22 mouse cellular contexts compared by ENCODE assay signal in the genomic region with DNA sequence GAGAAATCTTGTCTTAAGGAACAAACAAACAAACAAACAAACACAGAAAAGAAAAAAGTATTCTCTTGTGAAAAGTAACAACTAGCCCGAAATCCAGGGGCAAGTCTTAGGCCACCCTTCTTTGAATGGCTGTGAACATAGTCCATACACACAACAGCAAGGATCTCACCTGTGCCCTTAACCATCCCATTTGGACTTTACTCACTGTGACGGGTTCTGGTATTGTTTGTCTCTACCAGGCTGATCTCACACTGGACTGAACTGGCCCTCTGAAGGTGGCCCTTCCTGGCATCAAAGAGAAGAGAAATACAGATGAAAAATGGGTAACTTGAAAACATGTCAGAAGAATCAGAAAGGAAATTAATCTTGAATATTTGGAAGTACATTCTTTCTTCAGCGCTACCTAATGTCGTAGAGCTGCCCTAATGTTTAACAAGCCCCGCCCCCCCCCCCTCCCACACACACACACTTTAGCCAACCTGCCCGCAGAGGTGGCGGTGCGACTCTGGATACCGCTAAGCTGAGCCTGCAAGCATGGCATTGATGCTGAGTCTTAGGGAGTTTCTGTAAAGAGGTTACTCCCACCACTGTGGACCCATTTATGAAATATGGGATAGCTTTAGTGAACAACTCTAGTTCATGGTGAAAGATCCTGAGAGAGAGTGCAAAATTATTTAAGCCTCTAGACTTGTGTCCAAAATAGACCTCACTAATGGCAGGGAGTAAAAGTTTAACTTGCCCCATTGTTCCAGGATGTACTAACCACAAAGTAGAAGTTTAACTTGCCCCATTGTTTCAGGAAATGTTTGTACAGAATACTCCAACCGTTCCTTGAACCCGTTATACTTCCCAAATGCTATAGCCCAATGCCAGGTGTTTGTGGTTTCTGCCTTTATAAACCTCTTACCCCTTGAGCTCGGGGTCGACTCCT. TPM values are rescaled to one million over a fixed set of nuclear protein-coding genes. Genes with fewer than 3 reads are reported as not detected.
DNase-seq lines count a peak whose midpoint lies in the region; ATAC-seq and TF ChIP-seq lines count a peak whose summit lies in the region.
"Had no signal": no experiment of that assay in that cellular context is flagged by ENCODE, and none has a peak within 500 bp of the region (broad histone marks: within the 10 kb centered on the region; RNA-seq: fewer than 3 reads in every experiment).

No protein-coding gene starts in this region.

- H3K27me3 ChIP-seq in kidney, embryonic 15.5 days = peaks cover under 1% of the 10 kb centered on the region; the same call in 1 of the 2 replicates
- no peaks in the 10 kb centered on the region for H3K27me3 ChIP-seq in Patski
- 0 out of 2 replicates have a peak, but pooled peaks cover 1% of the 10 kb centered on the region for H3K27me3 ChIP-seq in forebrain, embryonic 10.5 days (ENCODE audit: poor library complexity, severe bottlenecking)
- H3K27me3 ChIP-seq: CH12.LX; embryonic facial prominence, embryonic 15.5 days; forebrain, embryonic 15.5 days; heart, embryonic 15.5 days; hindbrain, embryonic 13.5 days had no signal

- in situ Hi-C loops in Patski (cut with MboI; ENCODE audit: low pct_unique_long_range_greater_than_20kb) = loop anchor here (5.0 kb wide), 1 partner anchor 61 kb away; no protein-coding TSS in a partner anchor

- no peaks in the 10 kb centered on the region for H3K36me3 ChIP-seq in kidney, embryonic 15.5 days
- no peaks in the 10 kb centered on the region for H3K36me3 ChIP-seq in forebrain, embryonic 10.5 days (replicated peaks)
- H3K36me3 ChIP-seq: embryonic facial prominence, embryonic 15.5 days; forebrain, embryonic 15.5 days; heart, embryonic 10.5 days; heart, embryonic 15.5 days; hindbrain, embryonic 13.5 days had no signal

- no peaks in the 10 kb centered on the region for H3K9me3 ChIP-seq in kidney, embryonic 15.5 days (replicated peaks)
- no peaks in the 10 kb centered on the region for H3K9me3 ChIP-seq in forebrain, embryonic 10.5 days
- H3K9me3 ChIP-seq: embryonic facial prominence, embryonic 15.5 days; forebrain, embryonic 15.5 days; heart, embryonic 10.5 days; heart, embryonic 15.5 days; hindbrain, embryonic 13.5 days had no signal

- no peak overlapping the region for H3K27ac ChIP-seq in kidney, embryonic 15.5 days
- H3K27ac ChIP-seq in forebrain, embryonic 10.5 days = no peak overlapping the region
- H3K27ac ChIP-seq: embryonic facial prominence, embryonic 15.5 days; forebrain, embryonic 15.5 days; heart, embryonic 10.5 days; heart, embryonic 15.5 days; hindbrain, embryonic 13.5 days had no signal

- no peak overlapping the region for H3K4me2 ChIP-seq in kidney, embryonic 15.5 days
- H3K4me2 ChIP-seq: embryonic facial prominence, embryonic 15.5 days; forebrain, embryonic 15.5 days; heart, embryonic 15.5 days; hindbrain, embryonic 13.5 days had no signal

- POLR2A ChIA-PET in Patski (lab: Charles Lee) = no interaction called here

- no peak overlapping the region for H3K9ac ChIP-seq in kidney, embryonic 15.5 days
- H3K9ac ChIP-seq: embryonic facial prominence, embryonic 15.5 days; forebrain, embryonic 15.5 days; heart, embryonic 15.5 days; hindbrain, embryonic 13.5 days had no signal

- peak; percentile 25 for DNase-seq in kidney, adult 11 months
- no peak for DNase-seq in kidney, postnatal 14 days
- peak; percentile 18 to 41 for DNase-seq in kidney, postnatal 36 days
- peak; percentile 47 for DNase-seq in Patski (ENCODE audit: low read depth, low spot score)
- no peak for DNase-seq in spleen, postnatal 14 days (ENCODE audit: low spot score in 2 of 2)
- no peak for DNase-seq in forebrain, embryonic 10.5 days (ENCODE audit: extremely low spot score, low spot score)
- DNase-seq: adrenal gland, adult 8-10 months; cerebellum, adult 11 months; cerebellum, adult 8-10 months; cerebellum, postnatal 14 days; embryo, embryonic 11 days; gastrocnemius, postnatal 36 days; heart, adult 18-20 months; heart, postnatal 14 days had no signal

- 69% methylated on average over 13 of the region's 13 CpGs for WGBS in kidney, embryonic 15.5 days
- WGBS in forebrain, embryonic 10.5 days = 79% methylated on average over 13 of the region's 13 CpGs

- no peak for ATAC-seq in kidney, embryonic 15.5 days (replicated peaks; ENCODE audit: low FRiP score)
- no peak for ATAC-seq in Patski
- ATAC-seq: forebrain, embryonic 15.5 days had no signal

- CTCF ChIA-PET in Patski (lab: Charles Lee) = interaction anchor here (0.9 kb wide), 1 partner anchor 60 kb away, joined by 3 read pairs; no protein-coding TSS in a partner anchor

- H3K4me3 ChIP-seq in kidney, embryonic 15.5 days (replicated peaks) = no peak overlapping the region
- no peak overlapping the region for H3K4me3 ChIP-seq in forebrain, embryonic 10.5 days
- H3K4me3 ChIP-seq: embryonic facial prominence, embryonic 15.5 days; erythroblast, embryonic 14.5 days; forebrain, embryonic 15.5 days; heart, embryonic 10.5 days; heart, embryonic 15.5 days; hindbrain, embryonic 13.5 days had no signal

- no peaks in the 10 kb centered on the region for H3K4me1 ChIP-seq in kidney, embryonic 15.5 days
- H3K4me1 ChIP-seq in forebrain, embryonic 10.5 days = no peaks in the 10 kb centered on the region
- H3K4me1 ChIP-seq: embryonic facial prominence, embryonic 15.5 days; forebrain, embryonic 15.5 days; heart, embryonic 10.5 days; heart, embryonic 15.5 days; hindbrain, embryonic 13.5 days had no signal

- no peak for TF ChIP-seq CTCF in Patski (IDR thresholded peaks at IDR 0.05)

RNA-seq across cellular contexts. Expression of a gene that starts 27.8 kb away (rescaled TPM):
- polyA plus RNA-seq in kidney, embryonic 15.5 days (2015; fragmentation: Nextera tagmentation; extraction: Ambion mirVana) = 69.5 and 69.6 TPM in 2 replicates
- polyA plus RNA-seq in Patski (2021) = 76.0 TPM
- 79.6 and 83.0 TPM in 2 replicates for polyA plus RNA-seq in forebrain, embryonic 10.5 days (2016; fragmentation: Nextera tagmentation; extraction: Ambion mirVana)

Comparison
In these comparisons a context has a peak if more than half of its experiments do, and no peak if none do; other contexts are left out.
1. DNase-seq: peak in kidney, adult 11 months (single experiment), kidney, postnatal 36 days (2 of 2) and Patski (single experiment); none in kidney, postnatal 14 days (single experiment), spleen, postnatal 14 days (0 of 2) and forebrain, embryonic 10.5 days (single experiment).